Mouse (Mus musculus): ENCODE data around the gene Ddx19b. TPM values are rescaled to one million over a fixed set of nuclear protein-coding genes. Genes with fewer than 3 reads are reported as not detected.
"Not testable (repeated sequence)": the region's sequence is repeated elsewhere in the genome, so short reads cannot be mapped to it uniquely, and the experiment has no call there.

Ddx19b gene
- polyA plus RNA-seq, 1 experiment, result 4.9 TPM

GRCm38 (mm10) chr8:110997547-110998531 is 33.7 kb downstream of the Ddx19b start, which contains the start of gene Ddx19a:
Gene Ddx19a (minus strand): TSS chr8:110997800.
- Histone ChIP-seq H3K4me1 (ENCODE audit: control insufficient read depth, insufficient read depth, low read length) (peaks cover 5% of the 10 kb centered on the region), H3K4me3 (replicated peaks; ENCODE audit: extremely low read depth, low read depth, low read length) (peak within 1 kb of the TSS; percentile 77)
- no peak for TF ChIP-seq CTCF (IDR thresholded peaks at IDR 0.05; ENCODE audit: insufficient read depth, low read length)
- TF ChIP-seq POLR2A (IDR thresholded peaks at IDR 0.05; ENCODE audit: borderline replicate concordance, extremely low read depth, low read depth, low read length), result peak; percentile 74
- peak; percentile 86 for DNase-seq
- 3% methylated on average over 58 of the region's 58 CpGs for WGBS

GRCm38 (mm10) chr8:110996641-110997430 is 34.7 kb downstream of the Ddx19b start:
- no peak for DNase-seq
- peaks cover 5% of the 10 kb centered on the region for H3K4me1 ChIP-seq (ENCODE audit: control insufficient read depth, insufficient read depth, low read length)
- 30% methylated on average over 16 of the region's 16 CpGs for WGBS
- TF ChIP-seq POLR2A (IDR thresholded peaks at IDR 0.05; ENCODE audit: borderline replicate concordance, extremely low read depth, low read depth, low read length) (no peak), CTCF (IDR thresholded peaks at IDR 0.05; ENCODE audit: insufficient read depth, low read length) (no peak)
- H3K4me3 ChIP-seq (replicated peaks; ENCODE audit: extremely low read depth, low read depth, low read length), result peak overlapping the region; percentile 77

GRCm38 (mm10) chr8:110990017-110990416 is 41.5 kb downstream of the Ddx19b start:
- 71% methylated on average over 9 of the region's 9 CpGs for WGBS
- H3K4me1 ChIP-seq (ENCODE audit: control insufficient read depth, insufficient read depth, low read length), result no peaks in the 10 kb centered on the region
- H3K4me3 ChIP-seq (replicated peaks; ENCODE audit: extremely low read depth, low read depth, low read length), result no peak overlapping the region
- TF ChIP-seq CTCF (IDR thresholded peaks at IDR 0.05; ENCODE audit: insufficient read depth, low read length) (no peak), POLR2A (IDR thresholded peaks at IDR 0.05; ENCODE audit: borderline replicate concordance, extremely low read depth, low read depth, low read length) (no peak)
- DNase-seq, result no peak

DNA sequence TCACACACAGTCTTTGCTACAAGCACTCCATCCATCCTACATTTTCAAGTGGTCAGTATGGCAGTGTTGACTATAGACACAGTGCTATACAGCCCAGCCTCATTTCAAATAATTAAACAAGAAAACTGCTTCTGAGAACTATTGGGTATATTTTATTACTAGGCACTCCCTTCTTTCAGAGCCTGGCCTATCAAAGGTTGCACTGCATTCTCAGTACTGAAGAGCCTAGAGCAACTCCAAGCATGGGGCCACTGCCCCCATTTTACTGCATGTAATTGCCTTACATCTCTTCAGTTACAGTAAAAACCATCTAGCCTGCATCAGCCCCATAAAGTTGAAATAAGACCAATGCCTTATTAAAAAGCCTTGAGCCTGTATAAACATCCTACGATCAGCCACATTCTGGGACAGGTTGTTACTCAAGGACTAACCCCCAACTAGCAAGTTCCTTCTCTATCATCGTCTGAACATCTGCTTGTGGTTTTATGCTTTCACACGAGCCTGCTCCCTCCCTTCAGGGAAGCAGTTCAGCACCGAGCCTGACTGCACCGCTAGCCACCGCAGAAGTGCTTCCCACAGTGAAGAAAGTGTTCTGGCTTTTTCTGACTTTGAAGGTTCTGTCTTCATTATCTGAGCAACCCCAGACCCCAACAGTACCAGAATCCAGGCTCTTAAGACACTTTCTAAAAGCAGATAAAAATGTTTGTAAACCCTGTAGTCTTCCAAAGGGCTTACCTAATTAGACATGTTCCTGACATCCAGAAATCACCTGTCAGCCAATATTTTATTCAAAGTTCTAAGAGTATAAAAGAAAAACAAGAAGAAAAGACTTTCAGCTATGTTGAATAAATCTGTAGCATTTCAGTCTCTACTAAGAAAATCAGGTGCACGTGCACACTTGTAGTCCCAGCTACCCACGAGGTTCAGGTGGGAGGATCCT is 43.5 kb downstream of the Ddx19b start:
- Histone ChIP-seq H3K4me1 (ENCODE audit: control insufficient read depth, insufficient read depth, low read length) (no peaks in the 10 kb centered on the region), H3K4me3 (replicated peaks; ENCODE audit: extremely low read depth, low read depth, low read length) (no peak overlapping the region)
- no peak for TF ChIP-seq POLR2A (IDR thresholded peaks at IDR 0.05; ENCODE audit: borderline replicate concordance, extremely low read depth, low read depth, low read length)
- no peak for TF ChIP-seq CTCF (IDR thresholded peaks at IDR 0.05; ENCODE audit: insufficient read depth, low read length)
- DNase-seq, result no peak
- WGBS, result 78% methylated on average over 8 of the region's 8 CpGs

- 71% methylated on average over 2 of the region's 2 CpGs for WGBS
- H3K4me3 ChIP-seq (replicated peaks; ENCODE audit: extremely low read depth, low read depth, low read length), result no peak overlapping the region
- no peak for DNase-seq
- H3K4me1 ChIP-seq (ENCODE audit: control insufficient read depth, insufficient read depth, low read length), result no peaks in the 10 kb centered on the region
- no peak for TF ChIP-seq POLR2A (IDR thresholded peaks at IDR 0.05; ENCODE audit: borderline replicate concordance, extremely low read depth, low read depth, low read length)
- TF ChIP-seq CTCF (IDR thresholded peaks at IDR 0.05; ENCODE audit: insufficient read depth, low read length), result no peak
These were observed 50.2 kb downstream of the Ddx19b start for GRCm38 (mm10) chr8:110981304-110981703.

DNA sequence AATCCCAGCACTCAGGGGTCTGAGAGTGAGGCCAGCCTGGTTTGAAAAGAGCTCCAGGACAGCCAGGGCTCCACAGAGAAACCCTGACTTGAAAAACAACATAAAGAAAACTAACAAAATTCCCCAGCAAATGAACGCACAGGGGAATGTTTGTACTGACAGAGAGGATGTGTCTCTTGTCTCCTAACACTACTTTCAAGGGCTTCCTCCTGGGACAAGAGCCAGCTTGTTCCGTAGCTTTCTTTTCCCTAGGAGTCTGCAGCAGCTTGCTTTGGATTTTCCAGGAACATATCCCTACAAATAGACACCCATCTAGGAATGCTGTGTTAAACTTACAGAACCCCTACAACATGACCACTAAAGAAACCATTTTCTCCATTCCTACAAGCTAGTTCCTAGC is 53.6 kb downstream of the Ddx19b start:
- WGBS, result 55% methylated on average over 2 of the region's 2 CpGs
- H3K4me3 ChIP-seq (replicated peaks; ENCODE audit: extremely low read depth, low read depth, low read length); H3K4me1 ChIP-seq (ENCODE audit: control insufficient read depth, insufficient read depth, low read length); DNase-seq: not testable (repeated sequence)

DNA sequence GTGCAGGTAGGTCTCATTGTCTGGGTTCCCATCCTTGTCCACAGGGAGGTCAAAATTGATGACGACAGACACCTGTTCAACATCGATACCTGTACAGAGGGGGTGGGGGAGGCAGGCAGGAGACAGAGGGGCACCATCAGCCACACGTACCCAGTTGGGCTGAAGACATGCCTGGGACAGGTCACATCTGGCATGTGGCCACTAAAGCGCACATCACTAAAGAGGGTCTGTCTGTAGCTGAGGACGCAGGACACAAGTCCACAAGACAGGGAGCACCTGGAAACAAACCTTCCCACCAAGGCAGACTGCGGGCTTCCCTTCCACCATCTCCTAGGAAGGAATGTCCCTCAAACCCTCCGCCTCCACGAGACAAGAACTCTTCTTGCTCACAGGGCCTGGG is 55.0 kb downstream of the Ddx19b start:
- not testable (repeated sequence) for H3K4me1 ChIP-seq (ENCODE audit: control insufficient read depth, insufficient read depth, low read length); DNase-seq; H3K4me3 ChIP-seq (replicated peaks; ENCODE audit: extremely low read depth, low read depth, low read length)
- 92% methylated on average over 8 of the region's 8 CpGs for WGBS

GRCm38 (mm10) chr8:110969910-110970770 is 61.4 kb downstream of the Ddx19b start:
- Histone ChIP-seq H3K4me1 (ENCODE audit: control insufficient read depth, insufficient read depth, low read length) (peaks cover 15% of the 10 kb centered on the region; the same call in 1 of the 2 replicates), H3K4me3 (replicated peaks; ENCODE audit: extremely low read depth, low read depth, low read length) (peak overlapping the region; percentile 77)

More at GRCm38 (mm10) chr8:110969910-110970770, 61.4 kb downstream of the Ddx19b start:
- peak; percentile 82 for DNase-seq
- 17% methylated on average over 45 of the region's 45 CpGs for WGBS
- TF ChIP-seq CTCF (IDR thresholded peaks at IDR 0.05; ENCODE audit: insufficient read depth, low read length) (no peak), POLR2A (IDR thresholded peaks at IDR 0.05; ENCODE audit: borderline replicate concordance, extremely low read depth, low read depth, low read length) (peak; percentile 80; the same call in 1 of the 2 replicates)
